Mouse (Mus musculus) ES-E14 (cell line): ENCODE measurements around the gene Mogs. TPM values are rescaled to one million over a fixed set of nuclear protein-coding genes. Genes with fewer than 3 reads are reported as not detected.
A peak's percentile ranks its signal among the peaks of the same experiment; 100 is the strongest.

ENCODE experiments used
- DNase-seq: peaks from one replicate; pipeline ENCODE4 v3.0.0-alpha.2; 2013; ENCODE audit warnings: low read depth, low spot score
- H3K27ac ChIP-seq: 2 replicates; pipeline ENCODE4 v1.5.1; 2012; ENCODE audit warnings: low read depth, mild to moderate bottlenecking, low read length, moderate library complexity, mixed read lengths; ENCODE audit not compliant: poor library complexity, insufficient read depth, severe bottlenecking
- H3K36me3 ChIP-seq: 2 replicates; pipeline ENCODE4 v1.6.1; 2012; ENCODE audit warnings: mild to moderate bottlenecking, low read length, moderate library complexity, mixed read lengths; ENCODE audit not compliant: control insufficient read depth, poor library complexity, insufficient read depth, severe bottlenecking
- H3K4me1 ChIP-seq, 2 experiments: fragments of 150-350 bp in 1 of 2; sonication (generic) in 1 of 2; 2 replicates each; pipeline ENCODE4 v1.6.1; 2012; ENCODE audit warnings: low read length in 2 of 2, mild to moderate bottlenecking in 1 of 2, mixed read lengths in 1 of 2; ENCODE audit not compliant: control insufficient read depth in 2 of 2, insufficient read depth in 2 of 2, poor library complexity in 1 of 2
- H3K4me3 ChIP-seq, 2 experiments: fragments of 150-350 bp in 1 of 2; sonication (generic) in 1 of 2; 2 replicates each; pipeline ENCODE4 v1.5.1; 2012; ENCODE audit warnings: low read length in 2 of 2, low read depth in 1 of 2, mild to moderate bottlenecking in 1 of 2, mixed read lengths in 1 of 2; ENCODE audit not compliant: insufficient read depth in 1 of 2, poor library complexity in 1 of 2, severe bottlenecking in 1 of 2
- H3K9ac ChIP-seq: 2 replicates; pipeline ENCODE4 v1.6.1; 2012; ENCODE audit warnings: low read depth, mild to moderate bottlenecking, low read length, mixed read lengths; ENCODE audit not compliant: poor library complexity, insufficient read depth, severe bottlenecking
- H3K9me3 ChIP-seq: fragments of 150-350 bp; sonication (generic); 2 replicates; pipeline ENCODE4 v1.6.1; 2012; ENCODE audit warnings: low read depth, mild to moderate bottlenecking, low read length; ENCODE audit not compliant: control insufficient read depth, insufficient read depth
- CHD2 ChIP-seq: IDR thresholded peaks from 2 replicates; pipeline ENCODE4 v1.6.1; 2014; ENCODE audit warnings: mild to moderate bottlenecking, low read depth, low read length, inconsistent platforms
- HCFC1 ChIP-seq: IDR thresholded peaks from 2 replicates; pipeline ENCODE4 v1.6.1; 2012; ENCODE audit warnings: low read length, inconsistent platforms, borderline replicate concordance; ENCODE audit not compliant: insufficient read depth
- MAFK ChIP-seq: IDR thresholded peaks from 2 replicates; pipeline ENCODE4 v1.6.1; 2014; ENCODE audit warnings: mild to moderate bottlenecking, low read depth, low read length, inconsistent platforms; ENCODE audit not compliant: insufficient read depth
- ZC3H11A ChIP-seq: IDR thresholded peaks from 2 replicates; pipeline ENCODE4 v1.6.1; 2012; ENCODE audit warnings: low read depth, mild to moderate bottlenecking, inconsistent platforms, low read length, borderline replicate concordance
- ZNF384 ChIP-seq: IDR thresholded peaks from 2 replicates; pipeline ENCODE4 v1.6.1; 2012; ENCODE audit warnings: low read depth, low read length, inconsistent platforms
- in situ Hi-C, 2 experiments: fragments of 600-800 bp; cut with MboI; formaldehyde crosslinking; loops; one replicate each; pipeline ENCODE4 v1.15.1; 2025; ENCODE audit warnings: low sequenced_read_pairs in 2 of 2, inconsistent platforms in 1 of 2; ENCODE audit not compliant: unreplicated experiment in 2 of 2
- total RNA-seq: library from RNA; depleted of rRNA; stranded (reverse); fragments of 300-350 nt; gene quantifications from 2 replicates; pipeline ENCODE4 v1.2.3, GENCODE M21; 2012; rRNA removed

Mogs gene
- total RNA-seq, result 42.3 and 92.6 TPM in 2 replicates

GRCm38 (mm10) chr6:83115011-83115671, at the start of gene Mogs:
TSS of gene Mogs (plus strand) at chr6:83115496.
- in situ Hi-C loops, result no loop called here
- no peak within 1 kb of the TSS for H3K27ac ChIP-seq
- TF ChIP-seq ZNF384 (no peak), MAFK (no peak), HCFC1 (no peak), ZC3H11A (no peak), CHD2 (no peak)

GRCm38 (mm10) chr6:83065995-83066394, 49.3 kb upstream of the Mogs start:
- no peak overlapping the region for H3K27ac ChIP-seq
- in situ Hi-C loops, result loop anchor here (25.0 kb wide), 2 partner anchors 646 to 1521 kb away; partner anchors contain the start of genes Cyp26b1 (in 1 of the 2) and Vax2 (in 1 of the 2)
- H3K36me3 ChIP-seq, result no peaks in the 10 kb centered on the region
- DNase-seq, result no peak
- no peak overlapping the region for H3K4me3 ChIP-seq
- no peak overlapping the region for H3K9ac ChIP-seq
- peaks cover 0 to 1% of the 10 kb centered on the region in 2 experiments; a peak in 1 of 4 replicates for H3K4me1 ChIP-seq
- TF ChIP-seq ZNF384 (no peak), CHD2 (no peak), HCFC1 (no peak), ZC3H11A (no peak), MAFK (no peak)
- H3K9me3 ChIP-seq, result no peaks in the 10 kb centered on the region

More at GRCm38 (mm10) chr6:83115011-83115671, at the start of gene Mogs:
- peak within 1 kb of the TSS; percentile 85 to 99 for H3K4me3 ChIP-seq
- peaks cover 4% of the 10 kb centered on the region; the same call in 1 of the 2 replicates for H3K36me3 ChIP-seq
- no peaks in the 10 kb centered on the region for H3K9me3 ChIP-seq
- DNase-seq, result no peak
- peak within 1 kb of the TSS; percentile 82 for H3K9ac ChIP-seq
- H3K4me1 ChIP-seq, result peaks cover 0 to 3% of the 10 kb centered on the region in 2 experiments; a peak in 2 of 4 replicates

GRCm38 (mm10) chr6:83066441-83066840, 48.9 kb upstream of the Mogs start:
- H3K36me3 ChIP-seq, result no peaks in the 10 kb centered on the region
- no peak for DNase-seq
- no peak overlapping the region for H3K27ac ChIP-seq
- H3K4me3 ChIP-seq, result no peak overlapping the region
- no peak overlapping the region for H3K9ac ChIP-seq
- peaks cover 0 to 3% of the 10 kb centered on the region in 2 experiments; a peak in 1 of 4 replicates for H3K4me1 ChIP-seq
- in situ Hi-C loops, result loop anchor here (25.0 kb wide), 2 partner anchors 646 to 1521 kb away; partner anchors contain the start of genes Cyp26b1 (in 1 of the 2) and Vax2 (in 1 of the 2)
- TF ChIP-seq HCFC1 (no peak), ZNF384 (no peak), MAFK (no peak), ZC3H11A (no peak), CHD2 (no peak)
- H3K9me3 ChIP-seq, result no peaks in the 10 kb centered on the region

- no peak overlapping the region for H3K27ac ChIP-seq
- H3K4me1 ChIP-seq, result peaks cover 0 to 3% of the 10 kb centered on the region in 2 experiments; a peak in 1 of 4 replicates
- DNase-seq, result no peak
- in situ Hi-C loops, result loop anchor here (25.0 kb wide), 2 partner anchors 644 to 1519 kb away; partner anchors contain the start of genes Cyp26b1 (in 1 of the 2) and Vax2 (in 1 of the 2)
- TF ChIP-seq ZNF384 (0 out of 2 replicates have a peak, but pooled peaks have one; percentile 32), HCFC1 (no peak)
- H3K36me3 ChIP-seq, result no peaks in the 10 kb centered on the region
- H3K9ac ChIP-seq, result no peak overlapping the region
- H3K4me3 ChIP-seq, result peak overlapping the region in 1 of 2 experiments; percentile 43; a peak in 2 of 4 replicates
- H3K9me3 ChIP-seq, result no peaks in the 10 kb centered on the region
Observed at GRCm38 (mm10) chr6:83068221-83068620, 47.1 kb upstream of the Mogs start.
